Mouse (Mus musculus) forebrain, embryonic 16.5 days (tissue): ENCODE measurements at regions not wholly inside any gene's neighbourhood (a gene's known extent, or its start where the extent isn't known, plus 50 kb on each side); places are given as distances from the start of the nearest gene placed in this dataset.

Experiments
- ATAC-seq: fragments of 200-750 bp; cut with Nextera tagmentation; 2 replicates; pipeline ENCODE4 v1.8.0; 2017; ENCODE audit warnings: mild to moderate bottlenecking, moderate library complexity
- H3K27ac ChIP-seq: fragments of 300-500 bp; sonication (generic); 2 replicates; pipeline ENCODE4 v1.5.1; 2014; ENCODE audit warnings: low read length, control low read depth
- H3K27me3 ChIP-seq: fragments of 300-500 bp; sonication (generic); replicated peaks from 2 replicates; pipeline ENCODE4 v1.6.1; 2014; ENCODE audit warnings: low read length; ENCODE audit not compliant: control insufficient read depth, insufficient read depth
- H3K36me3 ChIP-seq: fragments of 300-500 bp; sonication (generic); 2 replicates; pipeline ENCODE4 v1.6.1; 2014; ENCODE audit not compliant: control insufficient read depth, insufficient read depth
- H3K4me1 ChIP-seq: fragments of 300-500 bp; sonication (generic); replicated peaks from 2 replicates; pipeline ENCODE4 v1.6.1; 2014; ENCODE audit warnings: low read length; ENCODE audit not compliant: control insufficient read depth, insufficient read depth
- H3K4me2 ChIP-seq: fragments of 300-500 bp; sonication (generic); 2 replicates; pipeline ENCODE4 v1.6.1; 2014; ENCODE audit warnings: mild to moderate bottlenecking, low read length, control low read depth
- H3K4me3 ChIP-seq: fragments of 300-500 bp; sonication (generic); replicated peaks from 2 replicates; pipeline ENCODE4 v1.5.1; 2014; ENCODE audit warnings: mild to moderate bottlenecking, low read length, control low read depth
- H3K9ac ChIP-seq: fragments of 300-500 bp; sonication (generic); replicated peaks from 2 replicates; pipeline ENCODE4 v1.6.1; 2014; ENCODE audit warnings: low read depth, low read length, control low read depth
- H3K9me3 ChIP-seq: fragments of 300-500 bp; sonication (generic); 2 replicates; pipeline ENCODE4 v1.6.1; 2016; ENCODE audit warnings: low read length; ENCODE audit not compliant: control insufficient read depth
- WGBS: fragments of 180-500 bp; shearing (Covaris S2); extraction: QIAGEN DNeasy Blood & Tissue Kit; methylation state at CpG from one replicate; pipeline ENCODE4 v1.1.7; 2014; 5-methylcytosine and 5-hydroxymethylcytosine counted together

DNA sequence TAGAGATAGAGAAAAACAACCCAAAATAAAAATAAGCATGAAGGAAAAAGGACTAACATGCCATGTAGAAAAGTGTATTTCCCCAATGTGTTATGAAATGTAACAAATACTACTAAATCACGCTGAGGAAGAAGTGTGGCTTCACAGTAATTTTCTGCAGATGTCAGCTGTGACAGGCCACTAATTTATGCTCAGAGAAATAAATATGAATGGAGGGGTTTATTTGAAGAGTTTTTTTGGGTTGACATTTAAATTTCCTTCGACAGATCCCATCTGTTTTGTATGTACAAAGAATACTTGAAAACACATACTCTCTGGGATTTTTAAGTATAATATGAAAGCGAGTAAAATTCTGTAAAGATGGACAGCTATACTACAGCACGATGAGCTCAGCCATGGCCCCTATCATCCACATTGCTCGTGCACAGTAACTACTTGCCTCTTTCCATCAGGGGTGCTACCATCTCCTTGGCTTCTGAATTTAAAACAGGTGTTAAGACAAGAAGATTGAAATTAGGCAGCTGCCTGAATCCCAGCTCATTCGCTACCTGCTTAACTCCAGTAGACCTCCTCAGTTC is 605.1 kb downstream of the Gm4340 start:
- peak overlapping the region; percentile 41; the same call in 1 of the 2 replicates for H3K27ac ChIP-seq
- ATAC-seq: peak; percentile 88
- H3K9ac ChIP-seq: no peak overlapping the region
- H3K36me3 ChIP-seq: no peaks in the 10 kb centered on the region
- no peaks in the 10 kb centered on the region for H3K9me3 ChIP-seq
- no peaks in the 10 kb centered on the region for H3K27me3 ChIP-seq
- H3K4me2 ChIP-seq: 0 out of 2 replicates have a peak overlapping the region, but pooled peaks have one; percentile 13
- H3K4me3 ChIP-seq: no peak overlapping the region
- peaks cover 3% of the 10 kb centered on the region; the same call in 1 of the 2 replicates for H3K4me1 ChIP-seq
- WGBS: 48% methylated on average over 6 of the region's 6 CpGs

DNA sequence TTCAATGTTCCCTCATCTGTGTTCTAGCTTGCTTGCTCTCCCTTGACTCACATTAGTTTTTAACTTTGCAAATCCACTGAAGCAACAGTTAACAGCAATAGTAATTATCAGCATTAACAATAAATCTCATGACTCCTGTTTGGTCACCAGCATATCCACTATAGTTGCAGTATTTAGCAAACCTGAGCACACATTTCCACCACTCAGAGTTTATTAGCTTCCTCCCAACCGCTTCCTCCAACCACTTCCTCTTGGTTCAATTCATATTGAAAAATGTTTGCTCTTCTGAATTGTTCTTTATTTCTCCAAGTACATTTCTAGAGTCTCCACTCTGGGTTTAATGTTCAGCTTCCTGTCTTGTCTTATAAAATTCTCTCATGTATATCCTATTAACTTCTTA is 611.0 kb downstream of the Gm4340 start:
- Histone ChIP-seq H3K9me3 (no peaks in the 10 kb centered on the region), H3K27ac (no peak overlapping the region), H3K4me3 (no peak overlapping the region), H3K4me2 (no peak overlapping the region), H3K27me3 (no peaks in the 10 kb centered on the region), H3K4me1 (no peaks in the 10 kb centered on the region), H3K9ac (no peak overlapping the region), H3K36me3 (no peaks in the 10 kb centered on the region)
- no peak for ATAC-seq
- 89% methylated on average over 1 of the region's 1 CpGs for WGBS

DNA sequence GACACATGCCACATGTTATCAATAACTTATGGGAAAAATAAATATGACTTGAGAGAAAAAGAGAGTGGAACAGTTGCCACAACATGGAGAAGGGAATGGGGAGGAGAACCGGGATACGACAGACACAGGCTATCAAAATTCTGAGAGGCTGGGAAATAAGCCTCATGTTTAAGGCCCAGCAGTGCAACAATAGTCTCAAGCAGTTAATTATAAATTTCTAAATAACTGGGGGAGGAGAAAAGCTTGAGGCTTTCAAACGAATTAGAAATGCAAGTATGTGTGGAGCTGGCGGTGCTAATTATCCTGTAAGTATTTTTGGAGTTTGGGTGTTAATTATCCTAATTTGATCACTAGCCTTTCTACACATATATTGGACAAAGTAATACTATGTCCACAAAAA is 624.4 kb downstream of the Gm4340 start:
- H3K27ac ChIP-seq: no peak overlapping the region
- H3K36me3 ChIP-seq: no peaks in the 10 kb centered on the region
- H3K9me3 ChIP-seq: no peaks in the 10 kb centered on the region
- H3K27me3 ChIP-seq: no peaks in the 10 kb centered on the region
- WGBS: 11% methylated on average over 4 of the region's 4 CpGs
- H3K4me2 ChIP-seq: no peak overlapping the region
- ATAC-seq: peak; percentile 52; the same call in 1 of the 2 replicates
- H3K9ac ChIP-seq: no peak overlapping the region
- no peaks in the 10 kb centered on the region for H3K4me1 ChIP-seq
- H3K4me3 ChIP-seq: no peak overlapping the region

DNA sequence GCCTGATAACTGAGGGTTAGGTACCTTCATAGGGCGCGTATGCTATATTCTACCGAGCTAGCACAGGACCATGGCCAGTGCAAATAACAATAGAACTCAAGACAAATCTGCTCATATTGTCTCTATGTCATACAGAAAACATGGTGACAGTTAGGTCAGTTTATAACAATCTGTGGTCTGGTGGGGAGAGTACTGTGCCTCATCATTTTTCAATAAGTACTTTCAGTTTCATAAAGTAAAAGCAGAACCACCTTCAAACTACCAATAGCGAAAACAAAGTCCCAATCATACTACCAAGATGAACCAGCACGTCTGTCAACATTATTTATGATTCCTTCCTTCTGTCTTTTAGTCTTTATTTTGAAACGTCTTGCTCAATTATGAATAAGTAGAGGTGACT is 658.0 kb downstream of the Gm4340 start:
- H3K9ac ChIP-seq: no peak overlapping the region
- H3K9me3 ChIP-seq: no peaks in the 10 kb centered on the region
- H3K4me2 ChIP-seq: no peak overlapping the region
- H3K27ac ChIP-seq: no peak overlapping the region
- no peaks in the 10 kb centered on the region for H3K27me3 ChIP-seq
- H3K4me3 ChIP-seq: no peak overlapping the region
- 94% methylated on average over 6 of the region's 6 CpGs for WGBS
- no peaks in the 10 kb centered on the region for H3K36me3 ChIP-seq
- no peak for ATAC-seq
- H3K4me1 ChIP-seq: no peaks in the 10 kb centered on the region

DNA sequence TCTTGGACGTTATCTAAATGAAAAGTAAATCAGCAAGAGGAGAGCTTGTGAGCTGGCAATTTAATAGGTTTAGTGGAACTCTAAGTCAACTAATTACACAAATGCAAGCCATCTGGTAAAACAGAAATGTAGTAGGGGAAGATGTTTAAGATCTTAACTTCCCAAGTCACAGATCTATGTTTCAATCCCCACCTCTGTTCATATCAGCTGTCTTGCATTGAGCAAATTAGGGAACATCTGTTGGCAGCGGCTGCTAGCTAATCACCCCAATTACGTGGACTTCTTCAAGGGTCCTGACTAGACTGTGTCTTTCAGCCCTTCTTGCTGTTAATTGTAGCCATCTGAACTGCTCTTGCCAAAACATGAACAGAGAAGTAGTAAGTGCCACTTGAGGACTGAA is 659.3 kb downstream of the Gm4340 start:
- no peaks in the 10 kb centered on the region for H3K4me1 ChIP-seq
- H3K4me3 ChIP-seq: no peak overlapping the region
- WGBS: 68% methylated on average over 3 of the region's 3 CpGs
- no peak overlapping the region for H3K4me2 ChIP-seq
- no peak for ATAC-seq
- no peaks in the 10 kb centered on the region for H3K27me3 ChIP-seq
- H3K9me3 ChIP-seq: no peaks in the 10 kb centered on the region
- no peak overlapping the region for H3K9ac ChIP-seq
- H3K27ac ChIP-seq: no peak overlapping the region
- H3K36me3 ChIP-seq: no peaks in the 10 kb centered on the region

DNA sequence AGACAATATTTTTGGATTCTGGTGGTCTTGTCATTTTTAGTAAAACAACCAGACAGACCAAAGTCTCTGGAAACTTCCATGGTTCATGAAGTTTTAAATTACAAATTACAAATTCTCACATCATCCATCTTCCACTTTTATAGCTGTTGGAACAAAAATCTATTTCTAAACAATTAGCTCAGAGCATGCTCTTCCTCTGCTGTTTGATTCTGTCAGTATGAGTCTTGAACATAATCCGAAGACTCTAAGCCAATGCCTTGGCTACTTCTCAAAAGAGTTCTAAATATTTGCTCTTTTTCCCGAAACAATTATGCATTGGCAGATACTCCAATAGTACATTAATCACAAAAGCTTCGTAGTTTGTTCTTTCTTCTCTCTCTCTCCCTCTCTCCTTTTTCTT is 684.4 kb downstream of the Gm4340 start:
- no peaks in the 10 kb centered on the region for H3K9me3 ChIP-seq
- no peak for ATAC-seq
- H3K4me3 ChIP-seq: no peak overlapping the region
- no peak overlapping the region for H3K4me2 ChIP-seq
- no peak overlapping the region for H3K27ac ChIP-seq
- WGBS: 65% methylated on average over 3 of the region's 3 CpGs
- no peaks in the 10 kb centered on the region for H3K27me3 ChIP-seq
- no peaks in the 10 kb centered on the region for H3K36me3 ChIP-seq
- no peaks in the 10 kb centered on the region for H3K4me1 ChIP-seq
- no peak overlapping the region for H3K9ac ChIP-seq

DNA sequence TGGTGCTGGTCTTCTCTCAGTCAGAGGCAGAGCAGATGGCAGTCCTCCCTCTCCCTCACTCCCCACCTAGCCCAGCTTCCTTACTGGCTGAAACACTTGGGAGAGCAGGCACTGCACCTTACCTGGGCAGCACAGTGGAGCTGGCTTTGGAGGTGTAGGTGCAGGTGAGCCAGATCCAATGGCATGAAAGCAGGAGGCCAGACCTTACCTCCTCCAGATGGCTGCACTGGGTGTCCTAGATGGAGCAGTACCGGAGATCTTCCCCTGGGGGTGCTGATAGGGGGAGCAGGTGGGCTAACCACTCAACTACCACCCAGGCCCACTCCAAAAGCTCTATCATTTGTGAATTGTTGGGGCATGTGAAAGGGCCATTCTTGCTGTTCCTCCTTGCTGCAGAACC is 660.0 kb downstream of the Tmtc2 start:
- Histone ChIP-seq H3K9ac (no peak overlapping the region), H3K27me3 (no peaks in the 10 kb centered on the region), H3K27ac (no peak overlapping the region), H3K4me1 (no peaks in the 10 kb centered on the region), H3K4me3 (no peak overlapping the region), H3K4me2 (no peak overlapping the region), H3K36me3 (no peaks in the 10 kb centered on the region), H3K9me3 (no peaks in the 10 kb centered on the region)
- ATAC-seq: no peak
- 77% methylated on average over 1 of the region's 1 CpGs for WGBS

DNA sequence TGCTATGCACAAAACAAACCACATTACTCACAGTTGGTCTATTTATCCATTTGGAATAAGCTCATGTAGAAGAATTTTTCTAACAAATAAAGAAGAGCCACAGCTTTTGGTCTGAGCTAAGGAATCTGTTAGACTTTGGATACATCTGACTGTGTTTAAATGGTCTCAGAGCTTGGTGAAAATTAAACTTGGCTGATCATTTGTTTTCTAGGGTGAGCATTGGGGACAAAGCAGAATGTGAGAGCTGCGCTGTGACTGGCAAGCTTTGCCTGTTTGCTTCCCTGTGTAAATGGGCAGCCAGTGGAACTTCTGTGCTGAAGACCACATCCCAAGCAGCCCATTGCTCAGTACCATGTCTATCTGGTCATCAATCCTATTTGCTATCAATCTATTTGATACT is 658.7 kb downstream of the Tmtc2 start:
- no peaks in the 10 kb centered on the region for H3K4me1 ChIP-seq
- no peak for ATAC-seq
- no peaks in the 10 kb centered on the region for H3K36me3 ChIP-seq
- 89% methylated on average over 1 of the region's 1 CpGs for WGBS
- no peaks in the 10 kb centered on the region for H3K27me3 ChIP-seq
- no peak overlapping the region for H3K27ac ChIP-seq
- no peak overlapping the region for H3K4me2 ChIP-seq
- no peak overlapping the region for H3K9ac ChIP-seq
- no peaks in the 10 kb centered on the region for H3K9me3 ChIP-seq
- H3K4me3 ChIP-seq: no peak overlapping the region

DNA sequence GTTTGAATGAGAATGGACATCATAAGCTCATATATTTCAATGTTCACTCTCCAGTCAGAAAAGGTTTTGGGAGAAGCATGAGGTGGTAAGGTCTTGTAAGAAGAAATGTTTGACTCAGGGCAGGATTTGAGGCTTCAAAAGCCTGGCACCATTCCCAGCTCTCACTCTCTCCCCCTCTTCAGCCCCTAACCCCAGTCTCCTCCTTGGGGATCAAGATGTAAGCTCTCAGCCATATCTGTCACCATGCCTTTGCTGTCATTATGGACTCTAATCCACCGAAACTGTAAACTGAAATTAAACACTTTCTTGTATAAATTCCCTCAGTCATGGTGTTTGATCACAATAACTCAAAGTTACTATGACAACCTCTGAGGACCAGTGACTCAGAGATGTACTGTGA is 637.6 kb downstream of the Tmtc2 start:
- H3K27me3 ChIP-seq: no peaks in the 10 kb centered on the region
- ATAC-seq: no peak
- H3K4me2 ChIP-seq: no peak overlapping the region
- 78% methylated on average over 1 of the region's 1 CpGs for WGBS
- H3K4me1 ChIP-seq: no peaks in the 10 kb centered on the region
- H3K4me3 ChIP-seq: no peak overlapping the region
- H3K36me3 ChIP-seq: no peaks in the 10 kb centered on the region
- no peaks in the 10 kb centered on the region for H3K9me3 ChIP-seq
- no peak overlapping the region for H3K9ac ChIP-seq
- H3K27ac ChIP-seq: no peak overlapping the region

DNA sequence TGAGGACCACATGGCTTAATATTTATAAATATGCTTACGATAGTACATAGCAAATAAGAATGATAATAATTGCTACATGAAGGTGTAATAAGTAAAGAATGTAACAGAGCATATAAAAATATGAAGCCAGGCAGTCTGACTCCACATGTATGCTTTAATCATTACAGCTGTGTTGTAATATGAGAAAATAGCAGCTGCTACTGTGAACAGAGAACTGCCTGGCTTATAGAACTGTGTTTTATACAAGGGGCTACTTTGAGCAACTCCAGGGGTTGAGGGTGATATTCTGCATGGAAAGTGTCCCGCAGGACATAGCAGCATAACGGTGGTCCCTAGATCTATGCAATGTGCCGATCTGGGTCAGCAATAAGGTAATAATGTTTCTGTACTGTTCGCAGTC is 627.9 kb downstream of the Tmtc2 start:
- Histone ChIP-seq H3K4me3 (no peak overlapping the region), H3K9ac (no peak overlapping the region), H3K9me3 (no peaks in the 10 kb centered on the region), H3K36me3 (no peaks in the 10 kb centered on the region), H3K4me2 (no peak overlapping the region), H3K4me1 (no peaks in the 10 kb centered on the region), H3K27me3 (no peaks in the 10 kb centered on the region), H3K27ac (no peak overlapping the region)
- WGBS: 93% methylated on average over 5 of the region's 5 CpGs
- no peak for ATAC-seq
